In the genomic region with DNA sequence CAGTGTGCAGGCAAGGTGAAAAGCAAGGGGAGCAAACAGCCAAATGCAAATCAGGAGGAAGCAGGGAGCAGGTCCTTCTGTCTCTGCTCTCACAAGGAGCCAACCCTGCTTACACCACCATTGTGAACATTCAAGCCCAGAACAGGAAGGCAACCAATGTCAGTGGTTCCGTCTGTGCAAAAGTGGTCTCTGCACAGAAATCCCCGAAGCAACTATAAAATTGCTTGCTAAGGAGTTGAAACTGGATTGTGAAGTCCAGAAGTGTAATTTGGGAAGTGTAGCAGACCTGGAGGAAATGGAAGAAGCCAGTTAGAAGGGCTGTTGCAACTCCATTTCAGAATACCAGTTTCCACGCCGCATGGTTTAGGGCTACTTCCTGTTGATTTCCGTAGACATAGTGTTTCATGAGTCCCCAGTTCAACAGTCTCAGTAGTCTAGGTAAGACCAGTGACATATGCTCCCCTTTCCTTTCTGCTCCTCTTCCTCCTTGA, we compare ENCODE assay signal across 17 mouse cellular contexts. TPM values are rescaled to one million over a fixed set of nuclear protein-coding genes. Genes with fewer than 3 reads are reported as not detected.
DNase-seq lines count a peak whose midpoint lies in the region; ATAC-seq and TF ChIP-seq lines count a peak whose summit lies in the region.
"Had no signal": no experiment of that assay in that cellular context is flagged by ENCODE, and none has a peak within 500 bp of the region (broad histone marks: within the 10 kb centered on the region; RNA-seq: fewer than 3 reads in every experiment).

No protein-coding gene starts in this region.

- peaks cover 2% of the 10 kb centered on the region for H3K36me3 ChIP-seq in megakaryocyte, embryonic 14.5 days (replicated peaks; ENCODE audit: low read length)
- H3K36me3 ChIP-seq in forebrain, postnatal 0 days (ENCODE audit: insufficient read depth) = no peaks in the 10 kb centered on the region
- H3K36me3 ChIP-seq: lung, embryonic 15.5 days had no signal

- WGBS in forebrain, postnatal 0 days = 92% methylated on average over 5 of the region's 5 CpGs

- TF ChIP-seq CTCF in forebrain, postnatal 0 days (IDR thresholded peaks at IDR 0.05; ENCODE audit: low read depth) = no peak

- H3K4me1 ChIP-seq in megakaryocyte, embryonic 14.5 days = peaks cover 19% of the 10 kb centered on the region
- no peaks in the 10 kb centered on the region for H3K4me1 ChIP-seq in forebrain, postnatal 0 days (ENCODE audit: insufficient read depth)
- H3K4me1 ChIP-seq: lung, embryonic 15.5 days had no signal

- H3K4me3 ChIP-seq in megakaryocyte, embryonic 14.5 days (replicated peaks) = peak overlapping the region; percentile 12
- H3K4me3 ChIP-seq in forebrain, postnatal 0 days (ENCODE audit: low read depth, low read length) = no peak overlapping the region
- H3K4me3 ChIP-seq: lung, embryonic 15.5 days had no signal

- no peaks in the 10 kb centered on the region for H3K27me3 ChIP-seq in megakaryocyte, embryonic 14.5 days (replicated peaks)
- no peaks in the 10 kb centered on the region for H3K27me3 ChIP-seq in forebrain, postnatal 0 days (ENCODE audit: insufficient read depth, low read length)
- H3K27me3 ChIP-seq: lung, embryonic 15.5 days had no signal

- H3K4me2 ChIP-seq in forebrain, postnatal 0 days (ENCODE audit: low read depth) = no peak overlapping the region
- H3K4me2 ChIP-seq: lung, embryonic 15.5 days; midbrain, embryonic 11.5 days had no signal

- DNase-seq in layer of hippocampus, adult 9-11 months = peak; percentile 12
- DNase-seq in layer of hippocampus, postnatal 10 days (ENCODE audit: low spot score in 2 of 2) = no peak
- DNase-seq in B cell, adult 2 months = peak; percentile 44 to 51
- peak; percentile 10 for DNase-seq in brain, adult 2 months (ENCODE audit: low read depth, low spot score)
- DNase-seq in ovary, postnatal 10 days (ENCODE audit: low spot score) = no peak
- DNase-seq in ovary, postnatal 14 days (ENCODE audit: low spot score) = no peak
- no peak for DNase-seq in forebrain, postnatal 0 days
- DNase-seq: cerebellum, postnatal 14 days; heart, postnatal 36 days; layer of hippocampus, postnatal 36 days; right cerebral cortex, postnatal 4 days had no signal

- no peaks in the 10 kb centered on the region for H3K9me3 ChIP-seq in megakaryocyte, embryonic 14.5 days
- no peaks in the 10 kb centered on the region for H3K9me3 ChIP-seq in forebrain, postnatal 0 days (ENCODE audit: low read length)
- H3K9me3 ChIP-seq: lung, embryonic 15.5 days had no signal

- no peak for ATAC-seq in forebrain, postnatal 0 days
- ATAC-seq: intestine, embryonic 16.5 days had no signal

- no peak overlapping the region for H3K27ac ChIP-seq in forebrain, postnatal 0 days (ENCODE audit: low read depth, low read length)
- H3K27ac ChIP-seq: kidney, postnatal 0 days; lung, embryonic 15.5 days; stomach, postnatal 0 days had no signal

- H3K9ac ChIP-seq in forebrain, postnatal 0 days = no peak overlapping the region
- H3K9ac ChIP-seq: lung, embryonic 15.5 days had no signal

RNA-seq across cellular contexts. Expression of a gene that starts 10.4 kb away (rescaled TPM):
- total RNA-seq in layer of hippocampus, postnatal 10 days (2021) = under 1 TPM; 0.54 to 0.57 TPM
- 0.31 TPM in 1 of 2 replicates, not detected in the other for polyA plus RNA-seq in megakaryocyte, embryonic 14.5 days (2012; ENCODE audit: insufficient read depth, low replicate concordance)
- total RNA-seq in forebrain, postnatal 0 days (2014; rRNA removed) = 0.38 and 0.77 TPM in 2 replicates
- 0.39 and 0.47 TPM in 2 replicates for polyA plus RNA-seq in forebrain, postnatal 0 days (2015; fragmentation: Nextera tagmentation; extraction: Ambion mirVana)

RNA-seq across cellular contexts. Expression of a gene that starts 37.0 kb away (rescaled TPM):
- total RNA-seq in layer of hippocampus, postnatal 10 days (2021) = 1 to 10 TPM; 1.3 to 1.4 TPM
- polyA plus RNA-seq in megakaryocyte, embryonic 14.5 days (2012; ENCODE audit: insufficient read depth, low replicate concordance) = not detected in 2 replicates
- total RNA-seq in forebrain, postnatal 0 days (2014; rRNA removed) = 0.31 and 0.81 TPM in 2 replicates
- 0.18 and 0.25 TPM in 2 replicates for polyA plus RNA-seq in forebrain, postnatal 0 days (2015; fragmentation: Nextera tagmentation; extraction: Ambion mirVana)

RNA-seq across cellular contexts. Expression of a gene that starts 46.9 kb away (rescaled TPM):
- 1 to 10 TPM; 5.3 to 5.8 TPM for total RNA-seq in layer of hippocampus, postnatal 10 days (2021)
- polyA plus RNA-seq in megakaryocyte, embryonic 14.5 days (2012; ENCODE audit: insufficient read depth, low replicate concordance) = 0.29 TPM in 1 of 2 replicates, not detected in the other
- 3.8 and 6.1 TPM in 2 replicates for total RNA-seq in forebrain, postnatal 0 days (2014; rRNA removed)
- polyA plus RNA-seq in forebrain, postnatal 0 days (2015; fragmentation: Nextera tagmentation; extraction: Ambion mirVana) = 4.6 and 5.1 TPM in 2 replicates

Comparison
In these comparisons a context has a peak if more than half of its experiments do, and no peak if none do; other contexts are left out.
1. DNase-seq: peak in layer of hippocampus, adult 9-11 months (single experiment), B cell, adult 2 months (2 of 2) and brain, adult 2 months (single experiment); none in layer of hippocampus, postnatal 10 days (0 of 2), ovary, postnatal 10 days (single experiment), ovary, postnatal 14 days (single experiment) and forebrain, postnatal 0 days (single experiment).